Mouse (Mus musculus): ENCODE measurements around the gene Vat1. TPM values are rescaled to one million over a fixed set of nuclear protein-coding genes. Genes with fewer than 3 reads are reported as not detected.
A peak's percentile ranks its signal among the peaks of the same experiment; 100 is the strongest.
"Not testable (repeated sequence)": the region's sequence is repeated elsewhere in the genome, so short reads cannot be mapped to it uniquely, and the experiment has no call there.

Gene Vat1
- polyA plus RNA-seq, 1 experiment, result 283 TPM

GRCm38 (mm10) chr11:101468731-101469130 lies 2.7 kb upstream of the Vat1 start:
- Histone ChIP-seq H3ac (ENCODE audit: control insufficient read depth, insufficient read length) (peak overlapping the region; percentile 40), H3K4me3 (peak overlapping the region; percentile 97)

DNA sequence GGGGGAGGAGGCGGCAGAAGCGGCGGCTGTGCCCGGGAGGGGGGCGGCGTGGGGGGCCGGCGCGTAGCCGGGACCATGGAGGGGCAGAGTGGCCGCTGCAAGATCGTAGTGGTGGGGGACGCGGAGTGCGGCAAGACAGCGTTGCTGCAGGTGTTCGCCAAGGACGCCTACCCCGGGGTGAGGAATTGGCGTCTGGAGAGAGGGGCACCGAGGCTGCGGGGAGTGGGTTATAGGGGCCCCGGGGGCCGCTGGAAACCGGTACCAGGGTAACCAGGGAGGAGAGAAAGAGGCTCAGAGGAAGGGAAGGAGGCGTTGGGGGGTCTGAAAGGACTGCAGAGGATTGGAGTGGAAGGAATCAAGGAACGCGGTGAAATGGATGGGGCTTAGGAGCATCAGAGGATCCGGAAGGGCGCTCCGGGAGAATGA lies 2.2 kb upstream of the Vat1 start:
- Histone ChIP-seq H3K36me3 (ENCODE audit: control insufficient read depth, insufficient read depth) (no peaks in the 10 kb centered on the region), H3K4me2 (ENCODE audit: low read depth) (peak overlapping the region; percentile 95), H3K27me3 (ENCODE audit: control insufficient read depth, insufficient read depth, insufficient read length) (no peaks in the 10 kb centered on the region), H3K79me2 (ENCODE audit: control insufficient read depth, insufficient read depth) (peaks cover 16% of the 10 kb centered on the region), H3ac (ENCODE audit: control insufficient read depth, insufficient read length) (peak overlapping the region; percentile 40), H3K4me3 (peak overlapping the region; percentile 97)
- no peak for TF ChIP-seq SRF (IDR thresholded peaks at IDR 0.05; ENCODE audit: control insufficient read depth, insufficient read length, low read depth)
- no peak for TF ChIP-seq POLR2AphosphoS2 (IDR thresholded peaks at IDR 0.05; ENCODE audit: insufficient read length, low read depth)
- TF ChIP-seq TCF3 (IDR thresholded peaks at IDR 0.05; ENCODE audit: insufficient read length, low read depth), result no peak
- TF ChIP-seq REST (IDR thresholded peaks at IDR 0.05; ENCODE audit: insufficient read depth, insufficient read length), result no peak
- no peak for TF ChIP-seq MYOG (IDR thresholded peaks at IDR 0.05; ENCODE audit: control insufficient read depth in 1 of 3, insufficient read depth in 1 of 3, insufficient read length in 2 of 3, low read depth in 2 of 3)
- TF ChIP-seq MYOD1 (IDR thresholded peaks at IDR 0.05; ENCODE audit: control insufficient read depth in 1 of 3, insufficient read length in 2 of 3, low read depth in 2 of 3), result no peak

More at GRCm38 (mm10) chr11:101468731-101469130, 2.7 kb upstream of the Vat1 start:
- H3K27me3 ChIP-seq (ENCODE audit: control insufficient read depth, insufficient read depth, insufficient read length), result no peaks in the 10 kb centered on the region
- H3K36me3 ChIP-seq (ENCODE audit: control insufficient read depth, insufficient read depth), result no peaks in the 10 kb centered on the region
- H3K79me2 ChIP-seq (ENCODE audit: control insufficient read depth, insufficient read depth), result peaks cover 11% of the 10 kb centered on the region
- peak overlapping the region; percentile 95 for H3K4me2 ChIP-seq (ENCODE audit: low read depth)
- no peak for TF ChIP-seq POLR2A (IDR thresholded peaks at IDR 0.05; ENCODE audit: insufficient read length, low read depth)
- TF ChIP-seq POLR2AphosphoS2 (IDR thresholded peaks at IDR 0.05; ENCODE audit: insufficient read length, low read depth), result no peak
- no peak for TF ChIP-seq E2F4 (IDR thresholded peaks at IDR 0.05; ENCODE audit: insufficient read depth)
- no peak for TF ChIP-seq MYOD1 (IDR thresholded peaks at IDR 0.05; ENCODE audit: control insufficient read depth in 1 of 3, insufficient read length in 2 of 3, low read depth in 2 of 3)
- TF ChIP-seq TCF12 (IDR thresholded peaks at IDR 0.05; ENCODE audit: insufficient read depth, poor library complexity, severe bottlenecking), result no peak
- no peak for TF ChIP-seq USF1 (IDR thresholded peaks at IDR 0.05; ENCODE audit: low read depth)
- TF ChIP-seq MAX (IDR thresholded peaks at IDR 0.05; ENCODE audit: low read depth), result no peak
- no peak for TF ChIP-seq REST (IDR thresholded peaks at IDR 0.05; ENCODE audit: insufficient read depth, insufficient read length)
- no peak for TF ChIP-seq MYOG (IDR thresholded peaks at IDR 0.05; ENCODE audit: control insufficient read depth in 1 of 3, insufficient read depth in 1 of 3, insufficient read length in 2 of 3, low read depth in 2 of 3)
- no peak for TF ChIP-seq TCF3 (IDR thresholded peaks at IDR 0.05; ENCODE audit: insufficient read length, low read depth)
- TF ChIP-seq SRF (IDR thresholded peaks at IDR 0.05; ENCODE audit: control insufficient read depth, insufficient read length, low read depth), result no peak
- TF ChIP-seq CEBPB (IDR thresholded peaks at IDR 0.05; ENCODE audit: insufficient read depth, poor library complexity, severe bottlenecking), result no peak

- H3K4me2 ChIP-seq (ENCODE audit: low read depth), result peak overlapping the region; percentile 95
- TF ChIP-seq REST (IDR thresholded peaks at IDR 0.05; ENCODE audit: insufficient read depth, insufficient read length) (no peak), POLR2AphosphoS2 (IDR thresholded peaks at IDR 0.05; ENCODE audit: insufficient read length, low read depth) (no peak), MYOD1 (IDR thresholded peaks at IDR 0.05; ENCODE audit: control insufficient read depth in 1 of 3, insufficient read length in 2 of 3, low read depth in 2 of 3) (peak in 1 of 3 experiments; percentile 35), MYOG (IDR thresholded peaks at IDR 0.05; ENCODE audit: control insufficient read depth in 1 of 3, insufficient read depth in 1 of 3, insufficient read length in 2 of 3, low read depth in 2 of 3) (peak in 1 of 3 experiments; percentile 22), POLR2A (IDR thresholded peaks at IDR 0.05; ENCODE audit: insufficient read length, low read depth) (peak; percentile 35), MAX (IDR thresholded peaks at IDR 0.05; ENCODE audit: low read depth) (no peak), E2F4 (IDR thresholded peaks at IDR 0.05; ENCODE audit: insufficient read depth) (no peak)
- H3K79me2 ChIP-seq (ENCODE audit: control insufficient read depth, insufficient read depth), result peaks cover 20% of the 10 kb centered on the region
- peak overlapping the region; percentile 97 for H3K4me3 ChIP-seq
- H3K36me3 ChIP-seq (ENCODE audit: control insufficient read depth, insufficient read depth), result no peaks in the 10 kb centered on the region
- H3K27me3 ChIP-seq (ENCODE audit: control insufficient read depth, insufficient read depth, insufficient read length), result no peaks in the 10 kb centered on the region
- peak overlapping the region; percentile 40 for H3ac ChIP-seq (ENCODE audit: control insufficient read depth, insufficient read length)
These were observed 1.6 kb upstream of the Vat1 start for GRCm38 (mm10) chr11:101467477-101468262.

- Histone ChIP-seq H3K4me3 (peak overlapping the region; percentile 97), H3K4me2 (ENCODE audit: low read depth) (peak overlapping the region; percentile 95), H3K79me2 (ENCODE audit: control insufficient read depth, insufficient read depth) (peaks cover 20% of the 10 kb centered on the region), H3ac (ENCODE audit: control insufficient read depth, insufficient read length) (peak overlapping the region; percentile 54)
- not testable (repeated sequence) for H3K36me3 ChIP-seq (ENCODE audit: control insufficient read depth, insufficient read depth); H3K27me3 ChIP-seq (ENCODE audit: control insufficient read depth, insufficient read depth, insufficient read length)
These were observed 521 bp upstream of the Vat1 start for GRCm38 (mm10) chr11:101466552-101466950.

DNA sequence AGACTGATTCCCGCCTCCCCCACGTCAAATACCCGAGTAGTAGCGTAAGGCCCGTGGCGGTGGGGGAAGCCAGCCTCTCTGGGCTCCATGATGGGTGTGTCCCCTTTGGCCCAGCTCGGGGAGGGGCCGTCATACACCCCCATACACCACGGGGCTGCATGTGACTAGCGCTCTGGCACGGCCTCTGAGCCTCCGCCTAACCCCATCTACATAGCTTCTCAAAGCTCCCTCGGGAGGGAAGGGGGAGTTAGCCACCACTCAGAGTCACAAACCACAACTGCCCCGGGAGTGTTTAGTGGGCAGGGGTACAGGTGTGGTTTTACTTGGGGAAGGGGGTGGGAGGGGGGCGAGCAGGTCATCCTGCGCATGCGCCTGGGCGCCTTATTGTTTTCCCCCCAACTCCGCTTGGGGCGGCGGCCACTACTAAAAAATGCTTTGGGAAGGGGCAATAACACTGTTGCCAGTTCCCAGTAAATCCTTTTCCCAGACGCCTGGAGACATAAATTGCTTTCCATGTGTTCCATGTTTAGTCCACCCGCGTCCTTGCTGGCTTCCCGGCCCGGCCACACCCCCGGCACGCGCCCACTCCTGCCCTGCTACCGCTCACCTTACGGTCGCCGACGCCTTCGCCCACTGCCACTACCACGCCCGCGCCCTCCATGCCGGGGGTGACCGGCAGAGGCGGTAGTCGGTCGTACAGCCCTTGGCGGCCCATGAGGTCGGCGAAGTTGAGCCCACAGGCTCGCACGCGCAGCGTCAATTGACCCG lies 745 bp downstream of the Vat1 start:
- H3K4me3 ChIP-seq, result peak overlapping the region; percentile 97
- peaks cover 20% of the 10 kb centered on the region for H3K79me2 ChIP-seq (ENCODE audit: control insufficient read depth, insufficient read depth)
- H3K4me2 ChIP-seq (ENCODE audit: low read depth), result peak overlapping the region; percentile 83
- no peaks in the 10 kb centered on the region for H3K27me3 ChIP-seq (ENCODE audit: control insufficient read depth, insufficient read depth, insufficient read length)
- H3K36me3 ChIP-seq (ENCODE audit: control insufficient read depth, insufficient read depth), result peaks cover 21% of the 10 kb centered on the region
- TF ChIP-seq SRF (IDR thresholded peaks at IDR 0.05; ENCODE audit: control insufficient read depth, insufficient read length, low read depth), result no peak
- peak; percentile 48 for TF ChIP-seq POLR2AphosphoS2 (IDR thresholded peaks at IDR 0.05; ENCODE audit: insufficient read length, low read depth)
- TF ChIP-seq CEBPB (IDR thresholded peaks at IDR 0.05; ENCODE audit: insufficient read depth, poor library complexity, severe bottlenecking), result no peak
- TF ChIP-seq USF1 (IDR thresholded peaks at IDR 0.05; ENCODE audit: low read depth), result peak; percentile 71
- TF ChIP-seq POLR2A (IDR thresholded peaks at IDR 0.05; ENCODE audit: insufficient read length, low read depth), result peak; percentile 65
- TF ChIP-seq MYOG (IDR thresholded peaks at IDR 0.05; ENCODE audit: control insufficient read depth in 1 of 3, insufficient read depth in 1 of 3, insufficient read length in 2 of 3, low read depth in 2 of 3), result peak in 1 of 3 experiments; percentile 4
- no peak for TF ChIP-seq REST (IDR thresholded peaks at IDR 0.05; ENCODE audit: insufficient read depth, insufficient read length)
- TF ChIP-seq TCF3 (IDR thresholded peaks at IDR 0.05; ENCODE audit: insufficient read length, low read depth), result no peak
- no peak for TF ChIP-seq E2F4 (IDR thresholded peaks at IDR 0.05; ENCODE audit: insufficient read depth)
- H3ac ChIP-seq (ENCODE audit: control insufficient read depth, insufficient read length), result peak overlapping the region; percentile 54

Measured in myocyte (in vitro differentiated cells).